23 mouse cellular contexts compared by ENCODE assay signal in the genomic region with DNA sequence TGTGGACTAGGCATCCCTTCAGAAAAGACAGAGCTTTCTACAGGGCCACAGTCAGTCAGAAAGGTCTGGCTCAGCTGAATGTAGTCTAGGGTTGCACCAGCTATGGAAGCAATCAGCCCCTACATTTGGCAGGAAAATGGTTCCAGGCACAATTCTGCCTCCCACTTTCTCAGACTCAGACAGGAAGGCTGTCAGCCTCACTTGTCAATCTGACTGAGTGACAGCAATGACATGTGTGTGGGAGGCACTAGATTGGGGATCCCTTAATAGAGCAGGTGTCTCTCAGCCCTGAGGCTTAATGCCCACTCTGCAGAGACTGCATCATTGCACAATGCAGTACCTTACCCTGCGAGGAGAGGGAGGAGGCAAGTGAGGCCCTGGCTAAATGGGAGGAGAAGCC.
DNase-seq lines count a peak whose midpoint lies in the region; ATAC-seq and TF ChIP-seq lines count a peak whose summit lies in the region.
"Had no signal": no experiment of that assay in that cellular context is flagged by ENCODE, and none has a peak within 500 bp of the region (broad histone marks: within the 10 kb centered on the region; RNA-seq: fewer than 3 reads in every experiment).

No protein-coding gene starts in this region.

- WGBS in forebrain, embryonic 15.5 days = 53% methylated on average over 1 of the region's 1 CpGs
- WGBS in forebrain, embryonic 12.5 days = 70% methylated on average over 1 of the region's 1 CpGs
- 77% methylated on average over 1 of the region's 1 CpGs for WGBS in midbrain, embryonic 11.5 days
- WGBS in midbrain, embryonic 13.5 days = 76% methylated on average over 1 of the region's 1 CpGs
- 35% methylated on average over 1 of the region's 1 CpGs for WGBS in forebrain, postnatal 0 days

- no peak overlapping the region for H3K4me3 ChIP-seq in forebrain, embryonic 15.5 days
- no peak overlapping the region for H3K4me3 ChIP-seq in forebrain, embryonic 12.5 days (replicated peaks)
- no peak overlapping the region for H3K4me3 ChIP-seq in midbrain, embryonic 11.5 days (ENCODE audit: low read depth, low read length)
- H3K4me3 ChIP-seq in midbrain, embryonic 13.5 days (replicated peaks) = no peak overlapping the region
- no peak overlapping the region for H3K4me3 ChIP-seq in forebrain, postnatal 0 days (ENCODE audit: low read depth, low read length)
- H3K4me3 ChIP-seq: heart, adult 2 months; heart, embryonic 15.5 days had no signal

- H3K4me1 ChIP-seq in forebrain, embryonic 15.5 days = peaks cover 14% of the 10 kb centered on the region
- no peaks in the 10 kb centered on the region for H3K4me1 ChIP-seq in forebrain, embryonic 12.5 days
- no peaks in the 10 kb centered on the region for H3K4me1 ChIP-seq in midbrain, embryonic 11.5 days (ENCODE audit: control insufficient read depth, insufficient read depth, low read length)
- 0 out of 2 replicates have a peak, but pooled peaks cover under 1% of the 10 kb centered on the region for H3K4me1 ChIP-seq in midbrain, embryonic 13.5 days (replicated peaks)
- no peaks in the 10 kb centered on the region for H3K4me1 ChIP-seq in forebrain, postnatal 0 days (ENCODE audit: insufficient read depth)
- H3K4me1 ChIP-seq: heart, embryonic 15.5 days had no signal

- H3K36me3 ChIP-seq in forebrain, embryonic 15.5 days = no peaks in the 10 kb centered on the region
- no peaks in the 10 kb centered on the region for H3K36me3 ChIP-seq in forebrain, embryonic 12.5 days (replicated peaks)
- H3K36me3 ChIP-seq in midbrain, embryonic 11.5 days (ENCODE audit: control insufficient read depth, insufficient read depth, low read length) = no peaks in the 10 kb centered on the region
- no peaks in the 10 kb centered on the region for H3K36me3 ChIP-seq in midbrain, embryonic 13.5 days
- H3K36me3 ChIP-seq in forebrain, postnatal 0 days (ENCODE audit: insufficient read depth) = no peaks in the 10 kb centered on the region
- H3K36me3 ChIP-seq: heart, embryonic 15.5 days had no signal

- no peak overlapping the region for H3K27ac ChIP-seq in forebrain, embryonic 15.5 days (replicated peaks)
- H3K27ac ChIP-seq in forebrain, embryonic 12.5 days = no peak overlapping the region
- no peak overlapping the region for H3K27ac ChIP-seq in midbrain, embryonic 11.5 days (ENCODE audit: low read depth, low read length)
- H3K27ac ChIP-seq in midbrain, embryonic 13.5 days = no peak overlapping the region
- no peak overlapping the region for H3K27ac ChIP-seq in forebrain, postnatal 0 days (ENCODE audit: low read depth, low read length)
- H3K27ac ChIP-seq: heart, adult 2 months; heart, embryonic 15.5 days; hindbrain, embryonic 14.5 days; hindbrain, postnatal 0 days had no signal

- ATAC-seq in forebrain, embryonic 15.5 days (replicated peaks) = 0 out of 2 replicates have a peak, but pooled peaks have one; percentile 23
- no peak for ATAC-seq in forebrain, embryonic 12.5 days (ENCODE audit: low FRiP score)
- no peak for ATAC-seq in midbrain, embryonic 11.5 days (ENCODE audit: low FRiP score)
- ATAC-seq in midbrain, embryonic 13.5 days = no peak
- peak; percentile 43; the same call in 1 of the 2 replicates for ATAC-seq in forebrain, postnatal 0 days
- ATAC-seq in activated CD4-positive, CD25-positive, alpha-beta regulatory T cell, adult 4 months = no peak
- ATAC-seq: CD4-positive, CD25-positive, alpha-beta regulatory T cell, adult 4 months; hindbrain, postnatal 0 days; inflammation-experienced regulatory T-cells, adult 6 months; intestine, embryonic 16.5 days had no signal

- no peak overlapping the region for H3K4me2 ChIP-seq in forebrain, embryonic 15.5 days (replicated peaks)
- H3K4me2 ChIP-seq in forebrain, embryonic 12.5 days = no peak overlapping the region
- no peak overlapping the region for H3K4me2 ChIP-seq in midbrain, embryonic 11.5 days
- H3K4me2 ChIP-seq in midbrain, embryonic 13.5 days (replicated peaks) = no peak overlapping the region
- H3K4me2 ChIP-seq in forebrain, postnatal 0 days (ENCODE audit: low read depth) = no peak overlapping the region
- H3K4me2 ChIP-seq: heart, embryonic 11.5 days; heart, embryonic 15.5 days; hindbrain, embryonic 14.5 days had no signal

- no peak for TF ChIP-seq CTCF in forebrain, postnatal 0 days (IDR thresholded peaks at IDR 0.05; ENCODE audit: low read depth)

- no peaks in the 10 kb centered on the region for H3K27me3 ChIP-seq in forebrain, embryonic 15.5 days
- no peaks in the 10 kb centered on the region for H3K27me3 ChIP-seq in forebrain, embryonic 12.5 days
- no peaks in the 10 kb centered on the region for H3K27me3 ChIP-seq in midbrain, embryonic 11.5 days (ENCODE audit: control insufficient read depth, insufficient read depth, low read length)
- no peaks in the 10 kb centered on the region for H3K27me3 ChIP-seq in midbrain, embryonic 13.5 days
- no peaks in the 10 kb centered on the region for H3K27me3 ChIP-seq in forebrain, postnatal 0 days (ENCODE audit: insufficient read depth, low read length)
- H3K27me3 ChIP-seq: heart, embryonic 15.5 days had no signal

- no peaks in the 10 kb centered on the region for H3K9me3 ChIP-seq in forebrain, embryonic 15.5 days
- no peaks in the 10 kb centered on the region for H3K9me3 ChIP-seq in forebrain, embryonic 12.5 days
- H3K9me3 ChIP-seq in midbrain, embryonic 11.5 days (ENCODE audit: control insufficient read depth, low read length) = no peaks in the 10 kb centered on the region
- no peaks in the 10 kb centered on the region for H3K9me3 ChIP-seq in midbrain, embryonic 13.5 days
- H3K9me3 ChIP-seq in forebrain, postnatal 0 days (ENCODE audit: low read length) = no peaks in the 10 kb centered on the region
- H3K9me3 ChIP-seq: heart, embryonic 15.5 days had no signal

- H3K9ac ChIP-seq in forebrain, embryonic 15.5 days (replicated peaks) = no peak overlapping the region
- no peak overlapping the region for H3K9ac ChIP-seq in forebrain, embryonic 12.5 days
- no peak overlapping the region for H3K9ac ChIP-seq in midbrain, embryonic 11.5 days (ENCODE audit: low read length)
- no peak overlapping the region for H3K9ac ChIP-seq in midbrain, embryonic 13.5 days (replicated peaks)
- H3K9ac ChIP-seq in forebrain, postnatal 0 days = no peak overlapping the region
- H3K9ac ChIP-seq: heart, embryonic 15.5 days; hindbrain, embryonic 14.5 days had no signal

- DNase-seq in midbrain, embryonic 11.5 days (ENCODE audit: low spot score, missing footprints) = peak; percentile 6
- no peak for DNase-seq in forebrain, postnatal 0 days
- DNase-seq: adrenal gland, adult 8-10 months; adrenal gland, postnatal 25 days; cerebellum, adult 18-20 months; cerebellum, adult 9-10 months; cerebellum, postnatal 14 days; gastrocnemius, postnatal 25 days; heart, adult 2 months; heart, postnatal 10 days; heart, postnatal 36 days; kidney, adult 18-20 months had no signal

Comparison
In these comparisons a context has a peak if more than half of its experiments do, and no peak if none do; other contexts are left out.
1. ATAC-seq: peak in forebrain, embryonic 15.5 days (single experiment) and forebrain, postnatal 0 days (single experiment); none in forebrain, embryonic 12.5 days (single experiment), midbrain, embryonic 11.5 days (single experiment), midbrain, embryonic 13.5 days (single experiment) and activated CD4-positive, CD25-positive, alpha-beta regulatory T cell, adult 4 months (single experiment).